Mouse (Mus musculus) yolk sac, embryonic 10.5 days (tissue): ENCODE results near the gene Suclg1.

Experiments
- DNase-seq: peaks from one replicate; pipeline ENCODE4 v3.0.0-alpha.2; 2017; ENCODE audit warnings: low spot score

Gene Suclg1

DNA sequence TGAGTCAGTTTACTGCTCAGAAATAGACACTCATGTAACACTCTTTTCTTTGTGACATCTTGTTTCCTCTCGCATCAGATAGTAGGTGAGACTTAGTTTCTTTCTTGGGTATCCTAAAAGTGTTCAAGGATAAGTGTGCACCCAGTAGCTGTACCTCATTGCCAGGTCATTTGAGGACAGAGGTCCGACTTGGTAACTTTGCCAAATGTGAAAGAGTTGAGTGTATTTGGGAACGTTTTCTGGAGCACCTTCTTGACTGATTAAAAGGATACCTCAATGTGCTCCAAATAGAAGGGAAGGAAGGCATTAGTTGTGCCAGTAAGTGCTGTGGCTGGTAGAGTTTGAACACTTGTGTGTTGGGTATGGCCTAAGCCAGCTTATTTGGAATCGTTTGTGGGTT lies 1.7 kb downstream of the Suclg1 start:
- DNase-seq: no peak

DNA sequence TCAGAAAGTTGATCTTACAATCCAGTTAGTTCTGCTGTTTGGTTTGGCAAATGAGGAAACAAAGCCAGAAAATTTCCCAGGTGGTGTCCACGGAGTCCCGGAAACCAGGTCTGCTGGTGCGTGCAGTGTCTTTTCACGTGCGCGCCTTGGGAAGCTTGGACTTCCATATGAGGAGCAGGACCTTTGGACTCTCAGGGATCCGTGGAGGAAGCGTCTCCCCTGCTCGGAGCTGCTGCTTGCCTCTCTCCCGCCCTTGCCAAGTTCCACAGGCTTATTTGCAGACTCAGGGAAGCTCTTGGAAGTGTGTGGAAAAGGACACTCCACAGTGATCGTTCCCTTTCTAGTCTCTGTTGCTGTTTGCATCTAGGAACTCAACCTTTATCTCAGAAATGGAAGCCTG lies 3.2 kb downstream of the Suclg1 start:
- DNase-seq: peak; percentile 59

GRCm38 (mm10) chr6:73252396-73252795 lies 4.2 kb downstream of the Suclg1 start:
- no peak for DNase-seq

DNA sequence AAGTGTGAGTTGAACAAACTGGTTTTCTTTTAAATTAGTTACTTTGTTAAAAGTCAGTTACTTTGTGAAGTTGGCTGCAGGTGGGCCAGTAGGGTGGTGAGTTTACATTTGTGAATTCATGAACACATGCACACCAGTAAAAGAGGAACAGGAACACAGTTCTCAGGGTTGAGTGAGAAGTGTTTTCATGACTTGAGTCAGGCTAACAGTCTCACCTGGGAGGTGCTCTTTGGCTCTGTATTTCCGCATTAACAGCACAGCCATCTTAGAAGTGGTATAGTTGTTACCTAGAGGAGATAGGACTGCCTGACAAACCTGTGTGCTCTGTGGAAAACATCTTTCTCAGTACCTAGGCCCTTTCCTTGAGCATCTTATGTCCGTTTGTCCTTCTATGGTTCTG lies 4.8 kb downstream of the Suclg1 start:
- DNase-seq: no peak

DNA sequence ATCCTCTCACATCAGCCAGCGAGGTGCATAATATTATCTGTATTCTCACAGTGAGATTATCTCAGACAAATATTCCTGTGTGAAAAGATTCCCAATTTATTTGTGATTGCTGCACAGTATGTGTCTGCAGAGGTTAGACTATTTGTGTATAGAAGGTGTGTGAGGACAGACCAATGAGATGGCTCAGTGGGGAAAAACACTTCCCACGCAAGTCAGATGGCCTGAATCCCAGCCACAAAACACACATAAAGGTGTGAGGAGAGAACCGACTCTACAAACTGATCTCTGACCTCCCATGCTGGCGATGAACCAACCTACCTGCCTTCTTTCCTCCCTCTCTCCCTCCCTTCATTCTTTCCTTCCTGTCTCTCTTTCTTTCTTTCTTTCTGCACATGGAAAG lies 5.4 kb downstream of the Suclg1 start:
- no peak for DNase-seq

DNA sequence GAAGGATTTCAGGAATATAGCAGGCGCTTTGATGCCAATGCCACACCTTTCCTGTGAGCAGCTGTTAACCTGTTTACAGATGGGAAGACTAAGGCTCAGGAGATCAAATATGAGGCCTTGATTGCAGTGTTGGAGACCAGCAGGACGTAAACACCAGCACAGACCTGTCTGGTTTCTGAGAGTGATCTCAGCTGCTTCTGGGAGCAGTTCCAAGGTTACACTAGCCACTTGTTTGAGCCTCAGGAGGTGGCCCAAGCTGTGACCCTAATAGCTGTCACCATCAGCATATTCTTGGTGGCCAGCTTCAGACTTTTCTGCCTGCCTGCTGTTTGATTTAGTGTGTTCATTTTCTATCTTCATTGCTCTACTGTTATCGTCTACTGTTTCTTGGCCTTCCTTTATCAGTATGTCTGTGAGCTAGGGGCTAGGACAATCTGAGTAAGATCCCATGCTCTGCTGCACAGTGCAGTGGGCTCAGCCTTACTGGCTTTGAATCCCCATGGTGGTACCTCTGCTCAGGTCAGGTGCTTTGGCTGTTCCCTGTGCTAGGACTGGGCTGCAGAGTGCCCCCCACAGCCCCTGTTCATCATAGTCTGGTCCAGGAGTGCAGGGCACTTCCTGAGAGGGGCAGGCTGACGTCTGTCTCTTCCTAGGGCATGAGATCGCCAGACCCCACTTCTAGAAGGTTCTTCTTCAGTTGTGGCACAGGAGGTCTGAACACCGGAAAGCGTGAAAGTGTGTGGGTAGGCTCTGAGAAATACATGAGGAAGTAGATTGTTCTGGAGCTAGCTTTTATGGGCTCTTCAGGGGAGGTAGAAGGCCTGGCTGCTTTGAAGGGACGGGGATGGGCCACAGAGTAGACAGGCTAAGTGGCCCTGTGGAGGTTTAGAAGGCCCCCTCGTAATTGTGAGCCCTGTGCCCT lies 6.4 kb downstream of the Suclg1 start:
- DNase-seq: no peak

GRCm38 (mm10) chr6:73257068-73257467 lies 8.9 kb downstream of the Suclg1 start:
- DNase-seq: no peak

- no peak for DNase-seq
Measured at GRCm38 (mm10) chr6:73260110-73260509, 11.9 kb downstream of the Suclg1 start.

GRCm38 (mm10) chr6:73264801-73265200 lies 16.6 kb downstream of the Suclg1 start:
- no peak for DNase-seq

DNA sequence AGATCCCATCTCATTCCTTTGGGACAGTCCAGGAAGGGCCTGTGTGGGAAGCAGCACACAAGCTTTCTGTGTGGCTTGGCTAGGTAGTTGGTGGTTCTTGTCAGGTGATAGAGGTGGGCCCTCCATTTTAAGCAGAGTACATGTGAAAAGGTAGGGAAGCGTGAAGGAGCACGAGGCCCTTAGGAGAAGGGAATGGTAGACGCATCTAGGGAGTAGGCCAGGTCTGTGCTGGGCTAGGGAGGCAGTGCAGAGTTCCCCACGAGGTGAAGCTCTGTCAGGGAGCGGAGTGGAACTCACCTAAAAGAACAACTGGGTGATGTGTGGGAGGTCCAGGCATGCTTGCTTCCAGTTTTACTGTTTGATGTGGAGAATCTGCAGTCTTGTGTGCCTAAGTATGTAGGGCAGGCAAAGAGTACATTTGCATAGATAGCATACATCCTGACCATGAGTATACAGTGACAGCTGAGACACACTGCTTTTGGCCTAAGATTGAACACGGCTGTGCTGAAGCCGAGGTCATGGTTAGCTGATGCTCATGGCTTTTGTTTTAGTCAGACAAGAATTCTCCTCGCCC lies 19.6 kb downstream of the Suclg1 start:
- no peak for DNase-seq

- no peak for DNase-seq
Measured at GRCm38 (mm10) chr6:73269374-73269773, 21.2 kb downstream of the Suclg1 start.

GRCm38 (mm10) chr6:73271546-73272091 lies 23.4 kb downstream of the Suclg1 start:
- DNase-seq: no peak

DNA sequence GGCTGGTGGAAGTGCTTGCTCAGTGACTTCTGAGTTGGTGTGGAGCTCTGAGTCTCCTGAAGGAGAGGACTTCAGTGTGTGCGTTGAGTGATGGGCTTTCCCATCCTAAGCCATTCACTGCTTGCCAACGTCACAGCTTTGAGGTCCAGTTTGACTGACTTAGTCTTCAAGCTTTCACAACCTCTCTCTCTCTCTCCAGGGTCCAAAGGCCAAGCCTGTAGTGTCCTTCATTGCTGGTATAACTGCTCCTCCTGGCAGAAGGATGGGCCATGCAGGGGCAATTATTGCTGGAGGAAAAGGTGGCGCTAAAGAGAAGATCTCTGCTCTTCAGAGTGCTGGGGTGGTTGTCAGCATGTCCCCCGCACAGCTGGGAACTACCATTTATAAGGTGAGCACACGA lies 26.8 kb downstream of the Suclg1 start:
- no peak for DNase-seq

DNA sequence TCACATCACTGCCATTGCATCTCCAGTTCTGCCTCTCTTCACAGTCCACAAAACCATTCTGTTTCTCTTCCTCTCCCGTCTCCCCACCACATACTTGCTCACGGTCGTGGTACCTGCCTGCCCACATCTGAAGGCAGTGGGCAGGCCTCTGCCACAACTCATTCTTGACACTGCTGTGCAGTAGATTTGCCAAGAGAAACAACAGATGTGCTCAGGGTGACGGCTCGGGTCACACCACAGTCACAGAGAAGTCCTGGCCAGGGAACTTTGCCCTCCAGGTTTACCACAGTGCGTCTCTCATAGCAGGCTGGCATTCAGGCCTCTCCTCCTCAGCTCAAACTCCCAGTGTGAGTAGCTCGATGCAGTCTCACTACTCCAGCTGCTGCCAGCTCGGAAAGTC lies 31.5 kb downstream of the Suclg1 start:
- no peak for DNase-seq

GRCm38 (mm10) chr6:73280546-73281115 lies 32.4 kb downstream of the Suclg1 start:
- DNase-seq: no peak

- no peak for DNase-seq
Measured at GRCm38 (mm10) chr6:73286326-73286725, 38.1 kb downstream of the Suclg1 start.

DNA sequence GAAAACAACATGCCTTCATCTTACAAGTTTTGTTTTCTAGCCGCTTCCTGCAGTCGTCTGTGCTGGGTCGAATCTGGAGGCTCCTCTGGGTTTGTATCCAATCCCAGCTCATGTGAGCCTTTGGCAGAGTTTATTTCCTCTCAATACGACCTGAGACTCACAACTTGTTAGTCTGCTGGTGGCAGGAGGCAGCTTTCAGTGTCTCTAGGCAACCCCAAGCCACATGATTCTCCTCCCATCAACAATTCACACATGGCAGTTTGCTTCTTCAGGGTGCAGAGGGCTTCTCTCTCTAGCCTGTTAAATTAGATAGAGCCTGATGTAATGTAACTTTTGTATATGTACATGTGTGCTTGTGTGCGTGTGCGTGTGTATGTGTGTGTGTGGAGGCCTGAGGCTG lies 58.7 kb downstream of the Suclg1 start:
- DNase-seq: no peak

DNA sequence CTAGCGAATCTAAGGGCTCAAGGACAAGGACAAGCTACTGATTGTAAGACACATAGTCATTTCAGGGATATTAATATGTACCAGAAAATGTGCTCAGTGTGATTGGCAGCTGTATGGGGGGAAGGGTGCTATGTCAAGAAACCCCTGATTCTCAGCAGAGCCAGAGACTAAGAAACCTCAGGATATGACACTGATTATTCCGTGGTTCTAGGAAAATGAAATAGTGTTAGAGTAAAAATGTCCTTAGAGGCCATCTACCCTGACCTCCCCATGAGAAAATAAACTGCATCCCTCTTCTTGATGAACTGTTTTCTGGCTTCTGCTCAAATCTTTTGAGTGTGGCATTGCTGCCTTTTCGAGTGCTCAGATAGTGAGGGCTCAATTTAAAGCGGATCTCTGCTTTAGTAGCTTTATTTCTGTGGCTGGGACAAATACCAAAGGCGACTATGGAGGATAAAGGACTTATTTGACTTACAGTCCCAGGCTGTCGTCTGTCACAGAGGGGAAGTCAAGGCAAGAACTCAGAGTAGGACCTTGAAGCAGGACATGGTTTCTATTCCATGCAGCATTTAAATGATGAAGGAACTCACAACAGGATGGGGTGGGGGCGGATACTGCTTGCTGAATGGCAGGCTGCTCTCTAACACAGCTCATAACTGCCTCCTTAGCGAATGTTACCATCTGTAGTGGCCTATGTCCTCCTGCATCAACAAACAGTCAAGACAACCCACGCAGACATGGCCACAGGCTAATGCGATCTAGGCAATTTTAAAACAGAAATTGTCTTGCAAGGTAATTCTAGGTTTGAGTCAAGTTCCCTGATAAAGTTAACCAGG lies 60.7 kb downstream of the Suclg1 start:
- DNase-seq: no peak

DNA sequence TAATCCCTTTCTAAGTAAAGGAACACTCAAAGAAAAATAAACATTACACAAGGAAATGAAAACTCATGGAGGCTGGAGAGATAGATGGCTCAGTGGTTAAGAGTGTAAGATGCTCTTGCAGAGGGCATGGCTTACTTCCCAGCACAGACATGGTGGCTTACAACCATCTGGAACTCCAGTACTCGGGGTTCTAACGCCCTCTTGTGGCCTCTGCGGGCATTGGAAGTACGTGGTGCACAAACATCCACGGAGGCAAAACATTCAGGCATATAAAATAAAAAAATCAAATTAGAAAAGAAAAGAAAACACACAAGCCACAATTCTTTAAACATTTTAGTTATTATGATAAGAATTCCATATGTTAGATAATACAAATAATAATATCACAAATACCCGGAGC lies 63.2 kb downstream of the Suclg1 start:
- DNase-seq: no peak

DNA sequence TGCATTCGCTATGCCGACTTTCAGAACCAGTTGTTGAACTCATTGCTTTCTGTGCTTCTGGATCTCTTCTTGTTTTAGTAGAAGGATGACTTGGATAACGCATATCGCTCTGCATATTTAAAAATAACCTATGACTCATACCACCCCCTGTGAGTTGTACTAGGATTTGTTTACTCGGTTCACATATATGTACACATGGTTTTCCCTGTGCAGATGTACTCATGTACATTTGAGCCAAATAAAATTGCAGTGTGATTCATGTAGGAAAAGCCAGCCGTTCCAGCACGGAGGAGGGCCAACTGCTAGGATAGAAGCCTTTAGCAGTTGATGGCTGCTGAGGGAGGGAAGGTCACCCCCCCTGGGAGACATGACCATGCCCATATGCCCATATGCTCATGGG lies 63.6 kb downstream of the Suclg1 start:
- DNase-seq: no peak

DNA sequence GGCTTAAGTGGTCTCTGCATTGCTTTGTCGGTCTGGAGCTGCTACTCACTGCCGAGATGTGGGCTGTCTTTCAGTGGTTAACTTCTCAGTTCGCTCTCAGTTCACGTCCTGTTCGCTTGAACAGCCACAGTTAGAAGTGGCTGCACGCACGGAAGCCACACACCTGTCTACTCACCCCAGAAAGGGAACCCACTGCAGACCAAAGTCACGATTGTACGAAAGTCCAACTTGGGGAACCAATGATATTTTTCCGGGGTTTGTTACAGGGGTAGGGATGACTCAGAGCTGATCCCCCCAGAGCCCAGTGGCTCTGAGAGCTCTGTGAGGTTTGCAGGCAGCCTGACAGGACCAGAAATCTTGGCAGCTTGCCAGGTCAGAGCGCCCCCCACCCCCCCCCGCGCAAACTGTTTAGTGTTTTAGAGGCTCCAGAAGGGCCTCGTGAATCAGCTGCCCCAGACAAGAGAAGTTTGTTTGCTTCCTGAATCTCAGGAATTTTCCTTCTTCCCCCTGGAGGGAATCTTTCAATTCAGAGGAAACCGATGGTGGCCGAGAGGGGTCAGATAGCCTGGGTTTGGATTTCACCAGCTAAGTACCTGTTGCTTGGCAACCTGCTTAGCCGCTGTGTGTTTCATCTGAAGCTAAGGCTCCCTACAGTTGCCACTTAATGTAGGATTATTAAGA lies 66.9 kb downstream of the Suclg1 start:
- peak; percentile 79 for DNase-seq

- DNase-seq: no peak
Measured at GRCm38 (mm10) chr6:73322306-73322705, 74.1 kb downstream of the Suclg1 start.
